Mouse (Mus musculus) cerebellum, postnatal 25 days (tissue): ENCODE measurements at regions not wholly inside any gene's neighbourhood (a gene's known extent, or its start where the extent isn't known, plus 50 kb on each side); places are given as distances from the start of the nearest gene placed in this dataset.

ENCODE experiments used
- DNase-seq, 2 experiments: peaks; one replicate each; pipeline ENCODE4 v3.0.0; 2021; ENCODE audit warnings: mixed read lengths in 2 of 2

DNA sequence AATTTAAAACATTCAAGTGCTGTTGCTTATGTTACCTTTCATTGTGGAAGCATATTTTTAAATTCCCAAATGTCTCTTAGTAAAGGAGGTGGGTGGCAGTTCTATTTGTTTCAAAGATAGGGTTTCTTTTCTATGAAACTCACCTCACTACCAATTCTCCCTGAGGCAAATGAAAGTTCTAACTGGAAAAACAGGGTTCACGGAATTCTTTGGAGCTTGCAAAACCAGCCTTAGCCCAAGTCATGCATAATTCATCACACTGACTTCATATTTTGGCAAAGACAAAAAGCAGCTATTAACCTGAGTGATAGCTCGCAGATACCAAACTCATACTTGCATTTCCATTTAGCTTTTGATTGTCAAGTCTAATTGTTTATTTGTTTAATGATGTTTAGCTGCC, 73.8 kb downstream of the Dio2 start:
- no peak for DNase-seq

DNA sequence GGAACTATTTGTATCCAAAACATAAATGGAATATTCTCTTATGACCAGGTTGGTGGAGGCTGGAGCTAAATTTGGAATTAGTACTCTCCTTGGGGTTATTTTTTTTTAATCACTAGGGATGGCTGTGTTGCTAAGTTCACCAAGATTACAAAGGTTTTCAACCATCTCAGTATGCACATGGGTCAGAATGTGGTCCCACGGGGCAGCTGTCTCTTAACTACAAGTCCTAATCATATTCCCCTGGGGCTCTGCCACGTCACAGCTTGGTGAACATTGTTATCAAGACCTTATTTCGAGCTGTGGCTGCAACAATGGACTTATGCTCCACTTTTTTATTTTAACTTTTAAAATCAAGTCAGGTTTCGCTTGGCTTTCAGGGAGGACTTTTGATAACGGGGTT, 92.8 kb downstream of the Dio2 start:
- no peak for DNase-seq

DNA sequence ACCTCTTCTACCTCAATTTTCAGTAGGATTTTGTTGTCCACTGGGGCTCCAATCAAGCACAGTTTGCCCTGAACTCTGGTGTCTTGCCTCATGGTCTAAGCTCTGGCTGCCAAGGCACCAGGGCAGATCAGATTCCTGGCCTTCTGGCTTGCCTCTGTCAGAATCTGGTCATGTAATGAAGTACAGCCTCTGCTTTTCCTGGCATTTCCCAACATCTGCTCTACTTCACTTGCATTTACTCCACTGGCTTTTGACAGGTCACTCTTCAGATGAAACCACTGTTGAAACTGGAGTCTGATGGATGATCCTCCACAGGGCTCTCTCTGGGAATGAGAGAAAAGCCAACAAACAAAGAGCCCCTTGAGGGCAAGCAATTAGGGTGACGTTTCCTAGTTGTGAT, 94.3 kb downstream of the Dio2 start:
- DNase-seq: no peak

DNA sequence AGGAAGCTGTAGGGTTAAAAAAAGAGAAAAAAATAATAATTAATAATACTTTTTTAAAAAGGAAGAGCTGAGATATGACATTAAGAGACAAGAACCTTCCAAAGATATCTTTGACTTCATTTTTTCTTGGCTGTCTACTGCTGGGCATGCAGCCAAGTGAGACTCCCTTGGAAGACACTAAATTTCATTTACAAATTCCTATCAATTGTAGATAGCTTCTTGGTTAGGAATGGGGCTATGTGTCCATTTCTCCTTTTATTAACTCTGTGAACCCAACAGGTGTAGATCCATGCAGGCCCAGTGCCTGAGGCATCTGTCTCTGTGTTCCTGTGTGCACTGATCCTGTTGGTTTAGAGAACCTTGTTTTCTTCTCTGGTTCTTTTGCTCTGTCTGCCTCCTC, 113.4 kb downstream of the Dio2 start:
- peak; percentile 35 to 62 for DNase-seq

DNA sequence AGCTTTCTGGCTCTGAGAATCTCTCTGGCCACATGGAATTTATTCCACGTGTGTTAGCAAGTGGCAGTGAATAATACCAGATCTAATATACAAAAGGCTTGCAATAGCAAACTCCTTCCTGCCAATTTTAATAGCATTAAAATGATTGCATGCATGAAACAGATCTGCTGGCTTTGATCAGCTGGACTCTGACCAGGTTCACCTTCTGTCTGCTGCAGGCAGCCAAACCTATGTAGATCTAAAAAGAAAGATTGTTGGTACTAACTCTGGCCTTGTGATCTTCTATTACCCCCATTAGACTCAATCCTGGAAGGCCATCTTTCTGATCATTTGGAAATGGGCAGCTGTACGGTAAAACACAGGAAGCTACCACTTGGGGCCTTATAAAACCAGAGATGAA, 114.8 kb downstream of the Dio2 start:
- DNase-seq: peak; percentile 65 to 73

DNA sequence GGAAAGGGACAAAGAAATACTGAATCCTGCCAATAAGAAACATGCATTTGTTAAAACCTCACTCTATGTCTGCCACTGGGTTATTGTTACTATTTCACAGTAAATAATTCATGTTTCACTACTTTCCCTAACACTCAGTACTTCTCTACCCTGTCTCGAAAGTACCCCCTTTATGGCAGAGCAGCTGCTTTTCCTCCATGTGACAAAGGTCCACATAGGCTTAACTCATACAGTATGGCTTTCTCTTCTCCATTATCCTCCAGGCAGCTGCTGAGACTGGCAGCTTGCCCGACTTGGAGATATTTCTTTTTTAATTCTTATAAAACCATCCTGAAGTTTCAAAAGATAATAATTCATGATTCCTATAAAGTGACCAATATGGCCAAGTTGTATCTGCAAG, 129.4 kb downstream of the Dio2 start:
- DNase-seq: no peak

DNA sequence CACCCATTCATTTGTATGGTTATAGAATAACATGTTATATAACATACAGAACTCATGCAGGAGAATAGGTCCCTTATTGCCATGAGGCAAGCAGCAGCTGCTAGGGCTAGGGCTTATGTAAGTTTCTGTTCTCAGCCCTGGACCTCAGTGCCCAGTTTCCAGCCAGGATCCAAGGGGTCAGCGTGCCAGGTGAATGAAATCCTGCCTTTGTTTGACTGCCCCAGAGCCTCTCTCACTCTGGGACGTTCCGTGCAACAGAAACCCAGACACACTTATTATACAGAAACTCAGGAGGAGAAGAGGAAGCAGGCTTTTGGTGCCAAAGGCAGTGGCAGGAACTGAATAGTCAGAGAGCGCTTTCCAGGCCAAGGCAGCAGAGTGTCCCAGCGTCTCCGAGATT, 130.3 kb downstream of the Dio2 start:
- peak; percentile 78 to 80 for DNase-seq

DNA sequence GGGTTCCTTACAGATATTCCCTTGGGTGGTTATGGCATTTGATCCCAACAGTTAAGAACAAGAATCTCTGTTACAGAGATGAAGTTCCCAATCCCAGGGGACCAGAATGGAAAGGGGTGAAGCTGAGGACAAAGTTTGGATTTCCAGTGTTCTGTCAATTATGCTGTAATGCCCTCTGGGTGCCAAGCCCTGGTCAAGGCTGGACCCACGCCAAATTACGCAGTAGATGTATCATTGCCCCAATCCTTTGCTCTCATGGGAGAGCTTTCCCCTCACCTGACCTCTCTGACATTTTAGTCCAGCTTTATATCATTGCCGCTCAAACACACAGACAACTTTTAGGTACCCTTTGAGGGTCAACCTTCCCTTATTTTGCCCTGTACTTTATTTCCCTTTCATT, 158.2 kb downstream of the Dio2 start:
- no peak for DNase-seq

DNA sequence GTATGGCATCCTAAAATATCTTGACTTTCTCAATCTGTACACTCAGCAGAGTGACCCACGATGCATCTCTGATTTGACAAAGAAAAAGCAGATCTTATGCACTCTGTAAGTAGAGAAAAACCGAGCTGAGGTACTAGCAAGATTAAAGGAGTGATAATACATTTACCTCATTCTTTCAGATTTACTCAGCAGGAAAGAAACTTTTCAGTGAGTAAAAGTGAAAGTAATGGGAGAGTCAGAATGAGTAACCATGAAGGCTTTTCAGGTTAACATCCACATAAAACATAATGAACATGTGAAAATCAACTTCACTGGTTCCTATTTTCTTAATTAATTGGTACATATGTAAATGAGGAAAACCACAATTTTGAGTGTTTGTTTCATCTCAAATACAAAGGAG, 162.1 kb downstream of the Dio2 start:
- DNase-seq: no peak

DNA sequence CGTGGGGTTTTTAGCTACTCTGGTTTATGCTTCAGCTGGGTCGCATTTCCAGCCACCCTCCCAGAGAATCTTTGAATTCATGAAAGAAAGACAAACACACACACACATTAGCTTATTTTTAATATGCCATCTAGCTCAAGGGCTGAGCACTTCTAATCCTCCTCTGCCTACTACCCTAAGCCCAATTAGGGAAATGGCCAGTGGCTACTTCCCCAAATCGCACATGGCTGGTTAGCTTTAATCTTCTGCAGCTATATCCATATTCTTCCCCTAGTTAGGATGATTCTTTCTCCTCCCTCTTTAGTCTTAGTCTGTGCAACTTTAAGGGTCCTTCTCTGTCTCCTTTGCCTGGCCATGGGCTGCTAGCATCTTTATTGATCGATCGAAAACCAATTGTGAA, 166.3 kb downstream of the Dio2 start:
- no peak for DNase-seq

DNA sequence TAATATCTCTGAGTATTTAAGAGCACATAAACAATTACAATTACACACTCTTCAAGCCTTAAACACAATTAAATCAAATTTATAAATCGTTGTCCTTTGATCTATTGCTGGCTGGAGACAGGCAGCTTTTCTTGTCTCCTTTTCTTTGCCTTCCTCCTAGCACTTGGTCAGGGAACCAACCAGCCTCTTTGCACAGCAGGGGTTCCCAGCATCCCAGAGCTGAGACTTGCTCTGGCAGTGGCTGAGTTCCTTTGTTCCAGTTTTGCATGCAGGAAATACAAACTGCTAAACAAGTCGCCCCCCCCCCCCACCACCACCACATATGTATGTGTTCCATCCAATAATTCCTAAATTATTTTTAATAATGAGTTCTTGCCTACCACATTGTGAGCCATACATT, 166.7 kb downstream of the Dio2 start:
- DNase-seq: peak; percentile 54 to 75

DNA sequence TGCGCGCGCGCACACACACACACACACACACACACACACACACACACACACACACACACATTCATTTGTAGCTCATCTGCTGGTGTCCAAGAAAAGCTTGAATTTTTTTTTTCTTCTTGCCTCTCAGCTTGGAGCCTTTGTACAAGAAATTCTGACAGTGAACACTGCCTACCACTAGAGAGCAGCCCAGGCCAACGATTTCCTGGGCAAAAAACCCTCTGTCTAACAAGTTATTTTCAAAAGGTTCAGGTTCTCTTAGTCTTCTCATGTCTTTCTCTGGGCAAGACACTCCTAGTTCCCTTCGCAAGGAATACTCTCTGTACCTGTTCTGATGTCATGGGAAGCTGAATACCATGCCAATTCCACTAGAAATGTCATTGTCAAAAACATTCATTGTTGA, 171.9 kb downstream of the Dio2 start:
- DNase-seq: peak; percentile 73 to 79

DNA sequence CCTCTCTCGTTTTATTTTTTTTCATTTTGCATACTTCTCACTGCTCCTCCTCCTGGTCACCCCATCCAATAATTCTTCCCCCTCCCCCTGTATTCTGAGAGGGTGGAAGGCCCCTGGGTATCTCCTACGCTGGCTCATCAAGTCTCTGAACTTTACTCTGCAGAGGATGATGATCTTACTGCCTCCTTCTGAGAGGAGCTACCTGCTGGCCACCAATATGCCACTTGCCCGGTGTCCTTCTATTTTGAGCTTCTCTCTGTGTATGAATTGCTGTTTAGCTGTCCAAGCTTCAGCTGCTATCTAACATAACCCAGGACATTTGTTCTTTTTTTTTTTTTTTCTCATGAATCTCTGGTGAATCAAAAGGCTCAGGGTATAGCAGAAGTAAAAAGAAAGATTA, 173.2 kb downstream of the Dio2 start:
- DNase-seq: peak; percentile 66 to 75

DNA sequence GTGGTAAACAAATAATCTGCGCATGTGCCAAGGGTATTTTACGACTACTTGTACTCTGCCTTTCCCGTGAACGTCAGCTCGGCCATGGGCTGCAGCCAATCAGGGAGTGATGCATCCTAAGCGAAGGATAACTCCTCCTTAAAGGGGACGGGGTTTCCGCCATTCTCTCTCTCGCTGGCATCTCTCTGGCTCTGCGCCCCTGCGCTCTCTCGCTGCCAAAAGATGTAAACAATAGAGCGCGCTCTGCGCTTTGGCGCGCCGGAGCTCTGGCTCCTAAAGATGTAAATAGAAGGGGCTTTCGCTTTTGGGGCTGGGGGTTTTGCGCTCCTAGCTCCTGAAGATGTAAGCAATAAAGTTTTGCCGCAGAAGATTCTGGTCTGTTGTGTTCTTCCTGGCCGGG, 173.6 kb downstream of the Dio2 start:
- DNase-seq: peak; percentile 30 to 40

DNA sequence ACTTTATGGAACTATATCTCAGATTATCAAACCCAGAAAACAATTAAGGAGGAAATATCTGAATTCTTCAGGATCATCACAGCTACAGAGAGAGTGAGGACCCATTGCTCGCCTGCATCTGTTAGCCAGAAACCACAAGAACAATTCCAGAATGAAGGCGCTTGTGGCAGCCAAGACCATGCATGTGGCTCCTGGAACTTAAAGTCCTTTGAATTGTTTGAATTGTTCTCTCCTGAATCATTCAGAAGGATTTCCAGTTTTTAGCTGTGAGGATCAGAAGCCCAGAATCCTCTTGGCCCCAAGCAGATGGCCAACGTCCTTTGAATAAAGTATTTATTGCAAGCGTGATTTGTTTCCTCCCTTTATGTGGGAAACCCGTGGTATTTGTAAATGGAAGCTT, 195.9 kb downstream of the Dio2 start:
- DNase-seq: no peak
